Mouse (Mus musculus) hindbrain, postnatal 0 days (tissue): ENCODE measurements around the gene Fgf18. TPM values are rescaled to one million over a fixed set of nuclear protein-coding genes. Genes with fewer than 3 reads are reported as not detected.

Experiments used
- ATAC-seq: fragments of 200-750 bp; cut with Nextera tagmentation; 2 replicates; pipeline ENCODE4 v1.8.0; 2017; ENCODE audit warnings: mild to moderate bottlenecking, moderate TSS enrichment, moderate library complexity
- DNase-seq: peaks from one replicate; pipeline ENCODE4 v3.0.0-alpha.2; 2015; ENCODE audit warnings: low spot score
- H3K27ac ChIP-seq: fragments of 300-500 bp; sonication (generic); 2 replicates; pipeline ENCODE4 v1.5.1; 2014; ENCODE audit warnings: mild to moderate bottlenecking
- H3K27me3 ChIP-seq: fragments of 300-500 bp; sonication (generic); 2 replicates; pipeline ENCODE4 v1.6.1; 2014; ENCODE audit warnings: low read length, mixed read lengths; ENCODE audit not compliant: insufficient read depth
- H3K36me3 ChIP-seq: fragments of 300-500 bp; sonication (generic); 2 replicates; pipeline ENCODE4 v1.6.1; 2014; ENCODE audit warnings: low read length, mixed read lengths; ENCODE audit not compliant: insufficient read depth
- H3K4me1 ChIP-seq: fragments of 300-500 bp; sonication (generic); 2 replicates; pipeline ENCODE4 v1.6.1; 2014; ENCODE audit warnings: antibody characterized with exemption, low read length, mixed read lengths; ENCODE audit not compliant: insufficient read depth
- H3K4me2 ChIP-seq: fragments of 300-500 bp; sonication (generic); 2 replicates; pipeline ENCODE4 v1.6.1; 2014; ENCODE audit warnings: low read depth, mild to moderate bottlenecking, low read length, moderate library complexity, mixed read lengths
- H3K4me3 ChIP-seq: fragments of 300-500 bp; sonication (generic); 2 replicates; pipeline ENCODE4 v1.5.1; 2014; ENCODE audit warnings: low read length
- H3K9ac ChIP-seq: fragments of 300-500 bp; sonication (generic); replicated peaks from 2 replicates; pipeline ENCODE4 v1.6.1; 2014; ENCODE audit warnings: mild to moderate bottlenecking, low read length, moderate library complexity, mixed read lengths
- H3K9me3 ChIP-seq: fragments of 300-500 bp; sonication (generic); 2 replicates; pipeline ENCODE4 v1.6.1; 2016; ENCODE audit warnings: low read length, mixed read lengths
- CTCF ChIP-seq: IDR thresholded peaks from 2 replicates; pipeline ENCODE4 v1.5.1; 2016; ENCODE audit warnings: antibody characterized with exemption, control low read depth, low read depth
- WGBS: fragments of 180-500 bp; shearing (Covaris S2); extraction: QIAGEN DNeasy Blood & Tissue Kit; methylation state at CpG from one replicate; pipeline ENCODE4 v1.1.7; 2014; 5-methylcytosine and 5-hydroxymethylcytosine counted together
- polyA plus RNA-seq: library from polyadenylated mRNA; unstranded; fragments of >200 nt; fragmentation: Nextera tagmentation; extraction: Ambion mirVana; gene quantifications from 2 replicates; pipeline ENCODE4 v1.2.1, GENCODE M21; 2015
- total RNA-seq: library from RNA; depleted of rRNA; stranded (reverse); fragments of >200 nt; gene quantifications from 2 replicates; pipeline ENCODE4 v1.2.3, GENCODE M21; 2014

The Fgf18 gene
- total and polyA plus RNA-seq, 2 experiments from 2014 or later: 6.3 to 10.3 TPM

- no peak overlapping the region for H3K4me2 ChIP-seq
- no peaks in the 10 kb centered on the region for H3K4me1 ChIP-seq
- H3K9ac ChIP-seq: no peak overlapping the region
- H3K36me3 ChIP-seq: no peaks in the 10 kb centered on the region
- H3K27me3 ChIP-seq: no peaks in the 10 kb centered on the region; the same call in 1 of the 2 replicates
- DNase-seq (no peak), ATAC-seq (no peak)
- no peak overlapping the region for H3K4me3 ChIP-seq
- TF ChIP-seq CTCF: no peak
- no peaks in the 10 kb centered on the region for H3K9me3 ChIP-seq
- no peak overlapping the region for H3K27ac ChIP-seq
- 59% methylated on average over 3 of the region's 3 CpGs for WGBS
Measured at GRCm38 (mm10) chr11:33107540-33107939, 39.7 kb downstream of the Fgf18 start.

- ATAC-seq: peak; percentile 82
- Histone ChIP-seq H3K4me2 (no peak overlapping the region), H3K4me3 (no peak overlapping the region), H3K36me3 (no peaks in the 10 kb centered on the region), H3K27me3 (no peaks in the 10 kb centered on the region; the same call in 1 of the 2 replicates), H3K9me3 (no peaks in the 10 kb centered on the region), H3K27ac (no peak overlapping the region), H3K4me1 (no peaks in the 10 kb centered on the region), H3K9ac (no peak overlapping the region)
- WGBS: 24% methylated on average over 8 of the region's 8 CpGs
- no peak for TF ChIP-seq CTCF
- peak; percentile 75 for DNase-seq
Measured at GRCm38 (mm10) chr11:33104911-33105316, 42.3 kb downstream of the Fgf18 start.

- DNase-seq (no peak), ATAC-seq (no peak)
- H3K4me3 ChIP-seq: no peak overlapping the region
- no peak for TF ChIP-seq CTCF
- H3K9ac ChIP-seq: no peak overlapping the region
- H3K9me3 ChIP-seq: no peaks in the 10 kb centered on the region
- H3K36me3 ChIP-seq: no peaks in the 10 kb centered on the region
- no peak overlapping the region for H3K4me2 ChIP-seq
- H3K4me1 ChIP-seq: no peaks in the 10 kb centered on the region
- WGBS: 80% methylated on average over 13 of the region's 13 CpGs
- H3K27me3 ChIP-seq: no peaks in the 10 kb centered on the region; the same call in 1 of the 2 replicates
- H3K27ac ChIP-seq: no peak overlapping the region
Measured at GRCm38 (mm10) chr11:33103291-33103943, 43.8 kb downstream of the Fgf18 start.

- H3K36me3 ChIP-seq: no peaks in the 10 kb centered on the region
- H3K27me3 ChIP-seq: no peaks in the 10 kb centered on the region; the same call in 1 of the 2 replicates
- H3K9ac ChIP-seq: no peak overlapping the region
- WGBS: 26% methylated on average over 10 of the region's 10 CpGs
- H3K4me2 ChIP-seq: peak overlapping the region; percentile 45
- H3K4me1 ChIP-seq: no peaks in the 10 kb centered on the region
- no peaks in the 10 kb centered on the region for H3K9me3 ChIP-seq
- no peak overlapping the region for H3K27ac ChIP-seq
- DNase-seq (peak; percentile 27), ATAC-seq (peak; percentile 28)
- H3K4me3 ChIP-seq: no peak overlapping the region
- no peak for TF ChIP-seq CTCF
Measured at GRCm38 (mm10) chr11:33100027-33100507, 47.1 kb downstream of the Fgf18 start.

- H3K27ac ChIP-seq: no peak overlapping the region
- H3K4me2 ChIP-seq: no peak overlapping the region
- ATAC-seq (no peak), DNase-seq (no peak)
- H3K9me3 ChIP-seq: no peaks in the 10 kb centered on the region
- no peaks in the 10 kb centered on the region for H3K36me3 ChIP-seq
- no peak overlapping the region for H3K9ac ChIP-seq
- no peaks in the 10 kb centered on the region for H3K4me1 ChIP-seq
- no peak overlapping the region for H3K4me3 ChIP-seq
- H3K27me3 ChIP-seq: no peaks in the 10 kb centered on the region
- WGBS: 49% methylated on average over 4 of the region's 4 CpGs
- no peak for TF ChIP-seq CTCF
Measured at GRCm38 (mm10) chr11:33099425-33099824, 47.8 kb downstream of the Fgf18 start.

- no peak for TF ChIP-seq CTCF
- DNase-seq (no peak), ATAC-seq (no peak)
- Histone ChIP-seq H3K4me3 (no peak overlapping the region), H3K36me3 (no peaks in the 10 kb centered on the region), H3K9ac (no peak overlapping the region), H3K4me2 (no peak overlapping the region), H3K27me3 (no peaks in the 10 kb centered on the region), H3K4me1 (no peaks in the 10 kb centered on the region), H3K27ac (no peak overlapping the region), H3K9me3 (no peaks in the 10 kb centered on the region)
- WGBS: 77% methylated on average over 12 of the region's 12 CpGs
Measured at GRCm38 (mm10) chr11:33098446-33098845, 48.8 kb downstream of the Fgf18 start.

GRCm38 (mm10) chr11:33097855-33098254 is 49.3 kb downstream of the Fgf18 start:
- no peak overlapping the region for H3K4me2 ChIP-seq
- peak; percentile 78 for TF ChIP-seq CTCF
- DNase-seq (peak; percentile 39), ATAC-seq (no peak)
- no peak overlapping the region for H3K27ac ChIP-seq
- no peak overlapping the region for H3K4me3 ChIP-seq
- H3K9me3 ChIP-seq: no peaks in the 10 kb centered on the region
- H3K27me3 ChIP-seq: no peaks in the 10 kb centered on the region
- H3K36me3 ChIP-seq: no peaks in the 10 kb centered on the region
- 60% methylated on average over 8 of the region's 8 CpGs for WGBS
- no peak overlapping the region for H3K9ac ChIP-seq
- no peaks in the 10 kb centered on the region for H3K4me1 ChIP-seq
